Mouse (Mus musculus): ENCODE results near the gene Gtse1. TPM values are rescaled to one million over a fixed set of nuclear protein-coding genes. Genes with fewer than 3 reads are reported as not detected.

Gtse1 gene
- 5.3 TPM for polyA plus RNA-seq (2017; shearing (Covaris generic))

GRCm38 (mm10) chr15:85859490-85860031, at the start of gene Gtse1:
Gene Gtse1, plus strand, starts transcription at chr15:85859745.

GRCm38 (mm10) chr15:85811535-85812277, 47.8 kb upstream of the Gtse1 start, which contains the start of gene Cdpf1:
Gene Cdpf1, minus strand, starts transcription at chr15:85811697.

GRCm38 (mm10) chr15:85821203-85822010, 38.1 kb upstream of the Gtse1 start, which contains the start of gene Pkdrej:
Gene Pkdrej, minus strand, starts transcription at chr15:85821734.

GRCm38 (mm10) chr15:85831954-85832590, 27.5 kb upstream of the Gtse1 start, which contains the start of gene Ttc38:
Gene Ttc38, plus strand, starts transcription at chr15:85832306.

GRCm38 (mm10) chr15:85878848-85879497, 19.4 kb downstream of the Gtse1 start, which contains the start of gene Trmu:
Gene Trmu, plus strand, starts transcription at chr15:85879312.

Other genes starting within 250 kb of the Gtse1 start
- gene Ppara, start 124.8 kb upstream of the Gtse1 start, polyA plus RNA-seq (2017; shearing (Covaris generic)), result not detected
- 50.3 TPM for gene Cdpf1, start 48.0 kb upstream of the Gtse1 start, polyA plus RNA-seq (2017; shearing (Covaris generic))
- gene Pkdrej, start 38.0 kb upstream of the Gtse1 start, polyA plus RNA-seq (2017; shearing (Covaris generic)), result not detected
- 27.4 TPM for gene Ttc38, start 27.4 kb upstream of the Gtse1 start, polyA plus RNA-seq (2017; shearing (Covaris generic))
- 59.0 TPM for gene Trmu, start 19.6 kb downstream of the Gtse1 start, polyA plus RNA-seq (2017; shearing (Covaris generic))
- 1.6 TPM for gene Celsr1, start 174.0 kb downstream of the Gtse1 start, polyA plus RNA-seq (2017; shearing (Covaris generic))
- 25.6 TPM for gene Gramd4, start 197.9 kb downstream of the Gtse1 start, polyA plus RNA-seq (2017; shearing (Covaris generic))

Measured in CD4-positive, CD25-positive, alpha-beta regulatory T cell, adult 9 weeks (primary cell).